Mouse (Mus musculus) liver, adult 2 months (tissue): ENCODE results near the gene Zpr1. TPM values are rescaled to one million over a fixed set of nuclear protein-coding genes. Genes with fewer than 3 reads are reported as not detected.

Experiments
- DNase-seq: peaks from one replicate; pipeline ENCODE4 v3.0.0-alpha.2; 2011; ENCODE audit warnings: low read depth, low spot score; ENCODE audit errors: extremely low read depth
- H3K27ac ChIP-seq: fragments of 200-500 bp; replicated peaks from 2 replicates; pipeline ENCODE4 v1.5.1; 2012; ENCODE audit warnings: low read depth, mild to moderate bottlenecking, control low read depth, inconsistent platforms, low read length; ENCODE audit not compliant: insufficient read depth
- H3K27me3 ChIP-seq: fragments of 200-500 bp; 2 replicates; pipeline ENCODE4 v1.6.1; 2012; ENCODE audit warnings: mild to moderate bottlenecking, moderate library complexity, low read length, inconsistent platforms; ENCODE audit not compliant: control insufficient read depth, insufficient read depth
- H3K36me3 ChIP-seq: fragments of 200-500 bp; 2 replicates; pipeline ENCODE4 v1.6.1; 2012; ENCODE audit warnings: low read length, inconsistent platforms; ENCODE audit not compliant: control insufficient read depth, insufficient read depth
- H3K4me1 ChIP-seq: fragments of 200-500 bp; 2 replicates; pipeline ENCODE4 v1.6.1; 2011; ENCODE audit warnings: low read length; ENCODE audit not compliant: control insufficient read depth, insufficient read depth
- H3K4me3 ChIP-seq: fragments of 200-500 bp; 2 replicates; pipeline ENCODE4 v1.5.1; 2011; ENCODE audit warnings: low read depth, mild to moderate bottlenecking, control low read depth, low read length, moderate library complexity; ENCODE audit not compliant: insufficient read depth
- H3K79me2 ChIP-seq: fragments of 200-500 bp; 2 replicates; pipeline ENCODE4 v1.6.1; 2012; ENCODE audit warnings: inconsistent platforms, mild to moderate bottlenecking, low read length, moderate library complexity; ENCODE audit not compliant: control insufficient read depth, insufficient read depth
- H3K9ac ChIP-seq: fragments of 200-500 bp; 2 replicates; pipeline ENCODE4 v1.6.1; 2012; ENCODE audit warnings: low read depth, mild to moderate bottlenecking, control low read depth, inconsistent platforms, low read length
- CTCF ChIP-seq: fragments of 200-500 bp; IDR thresholded peaks from 2 replicates; pipeline ENCODE4 v1.5.1; 2011; ENCODE audit warnings: low read depth, low read length, control low read depth
- POLR2A ChIP-seq: fragments of 200-500 bp; IDR thresholded peaks from 2 replicates; pipeline ENCODE4 v1.6.1; 2011; ENCODE audit warnings: low read length, control low read depth; ENCODE audit not compliant: insufficient read depth; ENCODE audit errors: extremely low read depth
- WGBS: fragments of 180-500 bp; shearing (Covaris S2); methylation state at CpG from one replicate; pipeline ENCODE4 v1.1.7; 2018; 5-methylcytosine and 5-hydroxymethylcytosine counted together
- polyA plus RNA-seq: library from polyadenylated mRNA; depleted of rRNA; stranded (reverse); fragments of >200 nt; gene quantifications from 2 replicates; pipeline ENCODE4 v1.2.3, GENCODE M21; 2012
- total RNA-seq: library from RNA; depleted of rRNA; stranded (reverse); fragments of >200 nt; gene quantifications from 2 replicates; pipeline ENCODE4 v1.2.3, GENCODE M21; 2014

Zpr1 gene
- total and polyA plus RNA-seq, 2 experiments = 23.0 to 25.9 TPM

DNA sequence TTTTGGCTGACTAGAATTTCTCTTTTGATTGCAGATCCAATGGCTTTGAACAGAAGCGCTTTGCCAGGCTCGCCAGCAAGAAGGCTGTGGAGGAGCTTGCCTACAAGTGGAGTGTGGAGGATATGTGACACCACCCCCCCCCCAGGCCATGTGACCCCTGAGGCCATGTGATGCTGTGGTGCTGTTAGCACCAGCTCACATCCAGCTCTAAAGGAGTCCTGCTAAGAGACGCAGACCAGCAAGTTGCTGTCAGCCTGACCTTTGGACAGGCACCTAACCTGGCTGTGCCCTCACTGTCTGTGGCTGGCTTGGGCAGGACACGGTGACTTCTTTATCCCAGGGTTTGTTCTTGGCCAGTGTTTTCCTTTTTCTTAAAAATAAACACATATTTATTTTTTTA lies 25.5 kb downstream of the Zpr1 start:
- Histone ChIP-seq H3K4me3 (no peak overlapping the region), H3K36me3 (peaks cover 13% of the 10 kb centered on the region), H3K27ac (no peak overlapping the region; the same call in 1 of the 2 replicates), H3K27me3 (no peaks in the 10 kb centered on the region), H3K79me2 (no peaks in the 10 kb centered on the region), H3K9ac (no peak overlapping the region), H3K4me1 (no peaks in the 10 kb centered on the region)
- 46% methylated on average over 4 of the region's 4 CpGs for WGBS
- TF ChIP-seq CTCF = no peak
- TF ChIP-seq POLR2A = no peak
- peak; percentile 72 for DNase-seq

GRCm38 (mm10) chr9:46302142-46302541 lies 29.3 kb downstream of the Zpr1 start:
- no peaks in the 10 kb centered on the region for H3K79me2 ChIP-seq
- TF ChIP-seq POLR2A = no peak
- peak; percentile 83; the same call in 1 of the 2 replicates for TF ChIP-seq CTCF
- H3K4me3 ChIP-seq = no peak overlapping the region
- H3K4me1 ChIP-seq = no peaks in the 10 kb centered on the region
- H3K27me3 ChIP-seq = no peaks in the 10 kb centered on the region
- 7% methylated on average over 2 of the region's 2 CpGs for WGBS
- H3K9ac ChIP-seq = no peak overlapping the region
- no peak overlapping the region for H3K27ac ChIP-seq
- no peak for DNase-seq
- H3K36me3 ChIP-seq = peaks cover 4% of the 10 kb centered on the region; the same call in 1 of the 2 replicates

- WGBS = 20% methylated on average over 7 of the region's 7 CpGs
- no peak for TF ChIP-seq POLR2A
- TF ChIP-seq CTCF = peak; percentile 71
- DNase-seq = peak; percentile 41
These were observed 36.3 kb downstream of the Zpr1 start for GRCm38 (mm10) chr9:46309121-46309520.

DNA sequence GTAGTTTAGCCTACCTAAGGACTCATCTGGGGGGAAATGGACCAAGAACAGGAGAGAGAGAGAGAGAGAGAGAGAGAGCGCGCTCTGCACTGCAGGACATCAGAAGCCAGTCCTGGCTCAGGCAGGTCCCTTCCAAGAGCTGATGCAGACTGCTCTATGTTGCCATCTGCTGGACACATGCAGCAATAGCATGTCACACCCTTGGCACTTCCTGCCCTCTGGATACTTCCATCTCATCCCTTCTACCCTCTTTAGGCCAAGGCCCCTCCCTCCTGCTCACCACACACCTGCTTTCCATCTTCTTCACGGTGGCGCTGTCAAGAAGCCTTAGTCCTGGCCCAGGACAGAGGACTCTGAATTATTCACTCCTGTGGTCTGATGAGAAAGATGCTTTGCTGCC lies 41.6 kb downstream of the Zpr1 start:
- Histone ChIP-seq H3K36me3 (no peaks in the 10 kb centered on the region), H3K27me3 (no peaks in the 10 kb centered on the region), H3K79me2 (no peaks in the 10 kb centered on the region), H3K4me3 (no peak overlapping the region), H3K27ac (no peak overlapping the region), H3K9ac (no peak overlapping the region), H3K4me1 (no peaks in the 10 kb centered on the region)
- WGBS = 8% methylated on average over 4 of the region's 4 CpGs
- TF ChIP-seq CTCF (peak; percentile 99), POLR2A (no peak)
- peak; percentile 48 for DNase-seq

More at GRCm38 (mm10) chr9:46309121-46309520, 36.3 kb downstream of the Zpr1 start:
- Histone ChIP-seq H3K27ac (no peak overlapping the region), H3K79me2 (no peaks in the 10 kb centered on the region), H3K27me3 (no peaks in the 10 kb centered on the region), H3K4me3 (no peak overlapping the region), H3K4me1 (no peaks in the 10 kb centered on the region), H3K36me3 (no peaks in the 10 kb centered on the region), H3K9ac (no peak overlapping the region)

DNA sequence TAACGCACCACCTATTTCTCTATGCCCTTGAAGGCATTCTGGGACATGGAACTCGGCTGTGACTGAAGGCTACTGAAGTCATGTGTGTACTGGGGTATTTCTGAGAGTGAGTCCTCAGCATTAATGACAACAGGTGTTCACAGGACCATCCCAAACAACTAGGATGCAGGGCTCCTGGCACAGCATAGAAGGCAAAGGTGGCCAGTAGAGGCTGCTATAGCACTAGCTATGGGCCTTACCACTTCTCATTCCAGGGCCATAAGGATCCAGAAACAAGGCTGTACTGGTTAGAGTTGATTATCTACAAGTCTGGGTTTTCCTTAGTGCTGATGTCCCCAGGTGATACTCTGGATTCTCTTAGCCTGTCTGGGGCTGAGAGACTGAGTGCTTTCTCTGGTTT lies 42.1 kb downstream of the Zpr1 start:
- Histone ChIP-seq H3K27ac (no peak overlapping the region), H3K4me3 (no peak overlapping the region), H3K4me1 (no peaks in the 10 kb centered on the region), H3K79me2 (no peaks in the 10 kb centered on the region), H3K27me3 (no peaks in the 10 kb centered on the region), H3K36me3 (no peaks in the 10 kb centered on the region), H3K9ac (no peak overlapping the region)
- 38% methylated on average over 2 of the region's 2 CpGs for WGBS
- no peak for DNase-seq
- TF ChIP-seq CTCF (no peak), POLR2A (no peak)

DNA sequence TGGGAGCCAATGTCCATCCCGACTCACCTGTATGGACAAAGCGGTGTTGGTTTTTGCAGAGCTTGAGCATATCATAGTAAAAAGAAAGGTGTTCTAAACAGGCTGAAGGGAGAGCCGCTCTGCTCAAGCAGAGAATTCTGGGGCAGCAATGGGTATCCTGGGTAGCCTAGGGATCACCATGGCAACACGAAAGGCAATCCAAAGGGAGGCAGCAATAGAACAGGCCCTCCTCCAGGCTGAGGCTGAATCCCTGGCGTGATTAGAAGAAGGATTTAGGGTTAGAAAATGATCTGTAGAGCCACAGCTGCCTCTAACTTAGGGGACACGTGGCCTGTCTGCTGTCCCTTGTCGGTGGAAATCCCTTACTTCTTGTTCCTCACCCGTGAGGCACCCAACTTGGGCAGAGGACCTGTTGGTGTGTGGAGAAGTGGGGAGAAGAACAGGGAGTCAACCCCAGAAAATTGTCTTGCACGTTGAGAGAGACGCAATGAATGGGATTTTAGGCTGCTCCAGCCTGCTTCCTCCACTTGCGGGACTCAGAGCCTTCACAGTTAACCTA lies 43.0 kb downstream of the Zpr1 start:
- Histone ChIP-seq H3K4me3 (no peak overlapping the region), H3K9ac (no peak overlapping the region), H3K27ac (no peak overlapping the region), H3K79me2 (no peaks in the 10 kb centered on the region), H3K36me3 (no peaks in the 10 kb centered on the region), H3K4me1 (no peaks in the 10 kb centered on the region), H3K27me3 (no peaks in the 10 kb centered on the region)
- 68% methylated on average over 11 of the region's 11 CpGs for WGBS
- TF ChIP-seq CTCF (no peak), POLR2A (no peak)
- no peak for DNase-seq
